Mouse (Mus musculus): Measurements from ENCODE around the gene Cited1. TPM values are rescaled to one million over a fixed set of nuclear protein-coding genes. Genes with fewer than 3 reads are reported as not detected.

The Cited1 gene
- polyA plus RNA-seq, 1 experiment from 2014 or later: 24.4 TPM

Small RNAs within 50 kb of the gene (microRNA-seq; reads per million reads assigned to microRNA genes)
- gene Gm26318: not detected

Other genes starting within 250 kb of the Cited1 start
- gene Rtl5, start 180.9 kb downstream of the Cited1 start, polyA plus RNA-seq (2016; fragmentation: Nextera tagmentation; extraction: Ambion mirVana): 3.5 and 4.4 TPM in 2 replicates
- 78.2 and 79.9 TPM in 2 replicates for gene Pin4, start 132.7 kb downstream of the Cited1 start, polyA plus RNA-seq (2016; fragmentation: Nextera tagmentation; extraction: Ambion mirVana)
- 24.9 and 25.9 TPM in 2 replicates for gene Ercc6l, start 95.1 kb downstream of the Cited1 start, polyA plus RNA-seq (2016; fragmentation: Nextera tagmentation; extraction: Ambion mirVana)
- gene Rps4x, start 62.8 kb downstream of the Cited1 start, polyA plus RNA-seq (2016; fragmentation: Nextera tagmentation; extraction: Ambion mirVana): 716 and 744 TPM in 2 replicates

All from forebrain, embryonic 10.5 days (tissue).